ENCODE assay signal across 11 mouse cellular contexts in genomic region chr10:23015935-23016694, GRCm38 (mm10).
A peak's percentile ranks its signal among the peaks of the same experiment; 100 is the strongest.
DNase-seq lines count a peak whose midpoint lies in the region; ATAC-seq and TF ChIP-seq lines count a peak whose summit lies in the region.
"Had no signal": no experiment of that assay in that cellular context is flagged by ENCODE, and none has a peak within 500 bp of the region (broad histone marks: within the 10 kb centered on the region; RNA-seq: fewer than 3 reads in every experiment).

No protein-coding gene starts in this region.

- H3K36me3 ChIP-seq in forebrain, embryonic 13.5 days (ENCODE audit: poor library complexity, severe bottlenecking), result no peaks in the 10 kb centered on the region
- no peaks in the 10 kb centered on the region for H3K36me3 ChIP-seq in forebrain, embryonic 11.5 days (ENCODE audit: control insufficient read depth, insufficient read depth, low read length)
- H3K36me3 ChIP-seq in intestine, embryonic 15.5 days, result no peaks in the 10 kb centered on the region
- no peaks in the 10 kb centered on the region for H3K36me3 ChIP-seq in midbrain, embryonic 16.5 days (ENCODE audit: control insufficient read depth, insufficient read depth, low read length)

- no peak overlapping the region for H3K4me2 ChIP-seq in forebrain, embryonic 13.5 days
- H3K4me2 ChIP-seq in forebrain, embryonic 11.5 days (ENCODE audit: low read depth, low read length, severe bottlenecking), result no peak overlapping the region
- no peak overlapping the region for H3K4me2 ChIP-seq in intestine, embryonic 15.5 days (replicated peaks)
- H3K4me2 ChIP-seq in midbrain, embryonic 16.5 days (ENCODE audit: low read length), result no peak overlapping the region

- DNase-seq in forebrain, embryonic 11.5 days (ENCODE audit: low spot score), result no peak
- peak; percentile 8 for DNase-seq in brain, embryonic 18.5 days (ENCODE audit: low read depth, low spot score)
- no peak for DNase-seq in urinary bladder, postnatal 25 days (ENCODE audit: low spot score)
- no peak for DNase-seq in gastrocnemius, adult 2 months
- DNase-seq: B cell, adult 2 months; heart, postnatal 4 days; liver, postnatal 0 days had no signal

- H3K27me3 ChIP-seq in forebrain, embryonic 13.5 days, result no peaks in the 10 kb centered on the region
- H3K27me3 ChIP-seq in forebrain, embryonic 11.5 days (ENCODE audit: control insufficient read depth, insufficient read depth, low read length), result no peaks in the 10 kb centered on the region
- H3K27me3 ChIP-seq in intestine, embryonic 15.5 days (replicated peaks), result no peaks in the 10 kb centered on the region
- no peaks in the 10 kb centered on the region for H3K27me3 ChIP-seq in midbrain, embryonic 16.5 days (ENCODE audit: control insufficient read depth, insufficient read depth, low read depth, low read length)

- no peaks in the 10 kb centered on the region for H3K9me3 ChIP-seq in forebrain, embryonic 13.5 days (replicated peaks)
- no peaks in the 10 kb centered on the region for H3K9me3 ChIP-seq in forebrain, embryonic 11.5 days (ENCODE audit: control insufficient read depth, low read length)
- no peaks in the 10 kb centered on the region for H3K9me3 ChIP-seq in intestine, embryonic 15.5 days
- no peaks in the 10 kb centered on the region for H3K9me3 ChIP-seq in midbrain, embryonic 16.5 days (replicated peaks; ENCODE audit: control insufficient read depth, low read length, poor library complexity, severe bottlenecking)

- TF ChIP-seq CTCF in gastrocnemius, adult 2 months (IDR thresholded peaks at IDR 0.05), result no peak

- intact Hi-C loops in gastrocnemius, adult 2 months (cut with DNase I), result no loop called here

- WGBS in forebrain, embryonic 13.5 days, result 48% methylated on average over 3 of the region's 3 CpGs
- WGBS in forebrain, embryonic 11.5 days, result 61% methylated on average over 3 of the region's 3 CpGs
- WGBS in intestine, embryonic 15.5 days, result 37% methylated on average over 3 of the region's 3 CpGs
- WGBS in midbrain, embryonic 16.5 days, result 33% methylated on average over 3 of the region's 3 CpGs

- ATAC-seq in forebrain, embryonic 13.5 days, result peak; percentile 81
- no peak for ATAC-seq in forebrain, embryonic 11.5 days (replicated peaks; ENCODE audit: low FRiP score)
- ATAC-seq in intestine, embryonic 15.5 days, result no peak
- peak; percentile 82 for ATAC-seq in midbrain, embryonic 16.5 days
- no peak for ATAC-seq in cerebellum, adult (ENCODE audit: insufficient number of reproducible peaks, low FRiP score, low TSS enrichment)
- ATAC-seq: liver, postnatal 0 days had no signal

- H3K27ac ChIP-seq in forebrain, embryonic 13.5 days, result no peak overlapping the region
- H3K27ac ChIP-seq in forebrain, embryonic 11.5 days (ENCODE audit: low read depth, low read length), result no peak overlapping the region
- H3K27ac ChIP-seq in intestine, embryonic 15.5 days, result peak overlapping the region; percentile 82
- no peak overlapping the region for H3K27ac ChIP-seq in midbrain, embryonic 16.5 days (ENCODE audit: low read length)
- H3K27ac ChIP-seq in gastrocnemius, adult 2 months, result no peak overlapping the region

- H3K9ac ChIP-seq in forebrain, embryonic 13.5 days, result no peak overlapping the region
- no peak overlapping the region for H3K9ac ChIP-seq in forebrain, embryonic 11.5 days (ENCODE audit: low read length)
- no peak overlapping the region for H3K9ac ChIP-seq in intestine, embryonic 15.5 days
- no peak overlapping the region for H3K9ac ChIP-seq in midbrain, embryonic 16.5 days (ENCODE audit: low read depth, low read length)
- H3K9ac ChIP-seq: liver, postnatal 0 days had no signal

- H3K4me3 ChIP-seq in forebrain, embryonic 13.5 days, result no peak overlapping the region
- no peak overlapping the region for H3K4me3 ChIP-seq in forebrain, embryonic 11.5 days (ENCODE audit: low read depth, low read length)
- no peak overlapping the region for H3K4me3 ChIP-seq in intestine, embryonic 15.5 days (replicated peaks)
- no peak overlapping the region for H3K4me3 ChIP-seq in midbrain, embryonic 16.5 days (ENCODE audit: low read depth, low read length)
- H3K4me3 ChIP-seq in gastrocnemius, adult 2 months, result no peak overlapping the region

- 0 out of 2 replicates have a peak, but pooled peaks cover 4% of the 10 kb centered on the region for H3K4me1 ChIP-seq in forebrain, embryonic 13.5 days
- no peaks in the 10 kb centered on the region for H3K4me1 ChIP-seq in forebrain, embryonic 11.5 days (replicated peaks; ENCODE audit: control insufficient read depth, insufficient read depth, low read length)
- H3K4me1 ChIP-seq in intestine, embryonic 15.5 days (replicated peaks), result 0 out of 2 replicates have a peak, but pooled peaks cover 2% of the 10 kb centered on the region
- no peaks in the 10 kb centered on the region for H3K4me1 ChIP-seq in midbrain, embryonic 16.5 days (ENCODE audit: control insufficient read depth, insufficient read depth, low read length)

Comparison
In these comparisons a context has a peak if more than half of its experiments do, and no peak if none do; other contexts are left out.
1. ATAC-seq: peak in forebrain, embryonic 13.5 days (single experiment) and midbrain, embryonic 16.5 days (single experiment); none in forebrain, embryonic 11.5 days (single experiment), intestine, embryonic 15.5 days (single experiment) and cerebellum, adult (single experiment).